Mouse (Mus musculus): ENCODE results near the gene Zfp281. TPM values are rescaled to one million over a fixed set of nuclear protein-coding genes. Genes with fewer than 3 reads are reported as not detected.

Zfp281 gene
- polyA plus RNA-seq, 1 experiment = 4.0 TPM

- TF ChIP-seq TCF12 (IDR thresholded peaks at IDR 0.05; ENCODE audit: insufficient read depth, poor library complexity, severe bottlenecking) (no peak), CEBPB (IDR thresholded peaks at IDR 0.05; ENCODE audit: insufficient read depth, poor library complexity, severe bottlenecking) (no peak)
Observed at GRCm38 (mm10) chr1:136611803-136612202, 12.9 kb upstream of the Zfp281 start.

GRCm38 (mm10) chr1:136613300-136613751 is 11.4 kb upstream of the Zfp281 start:
- Histone ChIP-seq H3K36me3 (ENCODE audit: control insufficient read depth, insufficient read depth) (no peaks in the 10 kb centered on the region), H3K4me2 (ENCODE audit: low read depth) (peak overlapping the region; percentile 58), H3K27me3 (ENCODE audit: control insufficient read depth, insufficient read depth, insufficient read length) (no peaks in the 10 kb centered on the region), H3K4me3 (no peak overlapping the region), H3ac (ENCODE audit: control insufficient read depth, insufficient read length) (no peak overlapping the region), H3K79me2 (ENCODE audit: control insufficient read depth, insufficient read depth) (no peaks in the 10 kb centered on the region)
- TF ChIP-seq TCF12 (IDR thresholded peaks at IDR 0.05; ENCODE audit: insufficient read depth, poor library complexity, severe bottlenecking) = no peak
- TF ChIP-seq MYOD1 (IDR thresholded peaks at IDR 0.05; ENCODE audit: control insufficient read depth in 1 of 3, insufficient read length in 2 of 3, low read depth in 2 of 3) = peak in 2 of 3 experiments; percentile 33 to 47
- TF ChIP-seq POLR2AphosphoS2 (IDR thresholded peaks at IDR 0.05; ENCODE audit: insufficient read length, low read depth) = no peak
- TF ChIP-seq MYOG (IDR thresholded peaks at IDR 0.05; ENCODE audit: control insufficient read depth in 1 of 3, insufficient read depth in 1 of 3, insufficient read length in 2 of 3, low read depth in 2 of 3) = peak in 1 of 3 experiments; percentile 23

More at GRCm38 (mm10) chr1:136611803-136612202, 12.9 kb upstream of the Zfp281 start:
- H3K4me2 ChIP-seq (ENCODE audit: low read depth) = no peak overlapping the region
- H3ac ChIP-seq (ENCODE audit: control insufficient read depth, insufficient read length) = no peak overlapping the region
- no peaks in the 10 kb centered on the region for H3K36me3 ChIP-seq (ENCODE audit: control insufficient read depth, insufficient read depth)
- no peak overlapping the region for H3K4me3 ChIP-seq
- no peaks in the 10 kb centered on the region for H3K79me2 ChIP-seq (ENCODE audit: control insufficient read depth, insufficient read depth)
- H3K27me3 ChIP-seq (ENCODE audit: control insufficient read depth, insufficient read depth, insufficient read length) = no peaks in the 10 kb centered on the region

GRCm38 (mm10) chr1:136614748-136615440 is 9.8 kb upstream of the Zfp281 start:
- Histone ChIP-seq H3K4me2 (ENCODE audit: low read depth) (no peak overlapping the region), H3K79me2 (ENCODE audit: control insufficient read depth, insufficient read depth) (no peaks in the 10 kb centered on the region), H3K36me3 (ENCODE audit: control insufficient read depth, insufficient read depth) (no peaks in the 10 kb centered on the region), H3K27me3 (ENCODE audit: control insufficient read depth, insufficient read depth, insufficient read length) (no peaks in the 10 kb centered on the region), H3K4me3 (no peak overlapping the region), H3ac (ENCODE audit: control insufficient read depth, insufficient read length) (no peak overlapping the region)
- TF ChIP-seq USF1 (IDR thresholded peaks at IDR 0.05; ENCODE audit: low read depth) = no peak
- no peak for TF ChIP-seq SRF (IDR thresholded peaks at IDR 0.05; ENCODE audit: control insufficient read depth, insufficient read length, low read depth)
- no peak for TF ChIP-seq POLR2A (IDR thresholded peaks at IDR 0.05; ENCODE audit: insufficient read length, low read depth)
- TF ChIP-seq MYOD1 (IDR thresholded peaks at IDR 0.05; ENCODE audit: control insufficient read depth in 1 of 3, insufficient read length in 2 of 3, low read depth in 2 of 3) = no peak

- no peaks in the 10 kb centered on the region for H3K79me2 ChIP-seq (ENCODE audit: control insufficient read depth, insufficient read depth)
- no peak overlapping the region for H3ac ChIP-seq (ENCODE audit: control insufficient read depth, insufficient read length)
- no peak overlapping the region for H3K4me2 ChIP-seq (ENCODE audit: low read depth)
- no peaks in the 10 kb centered on the region for H3K36me3 ChIP-seq (ENCODE audit: control insufficient read depth, insufficient read depth)
- H3K4me3 ChIP-seq = no peak overlapping the region
- TF ChIP-seq E2F4 (IDR thresholded peaks at IDR 0.05; ENCODE audit: insufficient read depth) (no peak), MYOG (IDR thresholded peaks at IDR 0.05; ENCODE audit: control insufficient read depth in 1 of 3, insufficient read depth in 1 of 3, insufficient read length in 2 of 3, low read depth in 2 of 3) (no peak), MYOD1 (IDR thresholded peaks at IDR 0.05; ENCODE audit: control insufficient read depth in 1 of 3, insufficient read length in 2 of 3, low read depth in 2 of 3) (no peak), MAX (IDR thresholded peaks at IDR 0.05; ENCODE audit: low read depth) (no peak), REST (IDR thresholded peaks at IDR 0.05; ENCODE audit: insufficient read depth, insufficient read length) (no peak), CEBPB (IDR thresholded peaks at IDR 0.05; ENCODE audit: insufficient read depth, poor library complexity, severe bottlenecking) (no peak), TCF3 (IDR thresholded peaks at IDR 0.05; ENCODE audit: insufficient read length, low read depth) (no peak), POLR2AphosphoS2 (IDR thresholded peaks at IDR 0.05; ENCODE audit: insufficient read length, low read depth) (no peak), USF1 (IDR thresholded peaks at IDR 0.05; ENCODE audit: low read depth) (no peak), POLR2A (IDR thresholded peaks at IDR 0.05; ENCODE audit: insufficient read length, low read depth) (no peak), SRF (IDR thresholded peaks at IDR 0.05; ENCODE audit: control insufficient read depth, insufficient read length, low read depth) (no peak), TCF12 (IDR thresholded peaks at IDR 0.05; ENCODE audit: insufficient read depth, poor library complexity, severe bottlenecking) (no peak)
- no peaks in the 10 kb centered on the region for H3K27me3 ChIP-seq (ENCODE audit: control insufficient read depth, insufficient read depth, insufficient read length)
Observed at GRCm38 (mm10) chr1:136617163-136617788, 7.4 kb upstream of the Zfp281 start.

GRCm38 (mm10) chr1:136618570-136618969 is 6.1 kb upstream of the Zfp281 start:
- Histone ChIP-seq H3K79me2 (ENCODE audit: control insufficient read depth, insufficient read depth) (no peaks in the 10 kb centered on the region), H3K27me3 (ENCODE audit: control insufficient read depth, insufficient read depth, insufficient read length) (no peaks in the 10 kb centered on the region), H3K4me2 (ENCODE audit: low read depth) (no peak overlapping the region), H3ac (ENCODE audit: control insufficient read depth, insufficient read length) (no peak overlapping the region), H3K4me3 (no peak overlapping the region), H3K36me3 (ENCODE audit: control insufficient read depth, insufficient read depth) (no peaks in the 10 kb centered on the region)
- TF ChIP-seq TCF3 (IDR thresholded peaks at IDR 0.05; ENCODE audit: insufficient read length, low read depth) (no peak), USF1 (IDR thresholded peaks at IDR 0.05; ENCODE audit: low read depth) (no peak), POLR2AphosphoS2 (IDR thresholded peaks at IDR 0.05; ENCODE audit: insufficient read length, low read depth) (no peak), SRF (IDR thresholded peaks at IDR 0.05; ENCODE audit: control insufficient read depth, insufficient read length, low read depth) (no peak), MYOD1 (IDR thresholded peaks at IDR 0.05; ENCODE audit: control insufficient read depth in 1 of 3, insufficient read length in 2 of 3, low read depth in 2 of 3) (no peak), CEBPB (IDR thresholded peaks at IDR 0.05; ENCODE audit: insufficient read depth, poor library complexity, severe bottlenecking) (no peak), E2F4 (IDR thresholded peaks at IDR 0.05; ENCODE audit: insufficient read depth) (no peak), TCF12 (IDR thresholded peaks at IDR 0.05; ENCODE audit: insufficient read depth, poor library complexity, severe bottlenecking) (no peak), POLR2A (IDR thresholded peaks at IDR 0.05; ENCODE audit: insufficient read length, low read depth) (no peak)

Measured in myocyte (in vitro differentiated cells).